Mouse (Mus musculus) lung, postnatal 0 days (tissue): ENCODE data around the gene Prss30. TPM values are rescaled to one million over a fixed set of nuclear protein-coding genes. Genes with fewer than 3 reads are reported as not detected.
A peak's percentile ranks its signal among the peaks of the same experiment; 100 is the strongest.

ENCODE experiments used
- ATAC-seq: fragments of 200-750 bp; cut with Nextera tagmentation; 2 replicates; pipeline ENCODE4 v1.8.0; 2017; ENCODE audit warnings: moderate library complexity
- DNase-seq: peaks from one replicate; pipeline ENCODE4 v3.0.0-alpha.2; 2016; ENCODE audit warnings: low spot score
- H3K27ac ChIP-seq: fragments of 300-500 bp; sonication (generic); 2 replicates; pipeline ENCODE4 v1.5.1; 2014; ENCODE audit warnings: antibody characterized with exemption, mild to moderate bottlenecking, low read length, mixed read lengths
- H3K27me3 ChIP-seq: fragments of 300-500 bp; sonication (generic); replicated peaks from 2 replicates; pipeline ENCODE4 v1.6.1; 2014; ENCODE audit warnings: low read length, mixed read lengths; ENCODE audit not compliant: insufficient read depth
- H3K36me3 ChIP-seq: fragments of 300-500 bp; sonication (generic); 2 replicates; pipeline ENCODE4 v1.6.1; 2014; ENCODE audit warnings: low read length, mixed read lengths; ENCODE audit not compliant: insufficient read depth
- H3K4me1 ChIP-seq: fragments of 300-500 bp; sonication (generic); 2 replicates; pipeline ENCODE4 v1.6.1; 2014; ENCODE audit warnings: antibody characterized with exemption, low read depth, low read length, mixed read lengths; ENCODE audit not compliant: insufficient read depth
- H3K4me2 ChIP-seq: fragments of 300-500 bp; sonication (generic); replicated peaks from 2 replicates; pipeline ENCODE4 v1.6.1; 2014; ENCODE audit warnings: low read depth, mild to moderate bottlenecking, low read length, moderate library complexity, mixed read lengths
- H3K4me3 ChIP-seq: fragments of 300-500 bp; sonication (generic); 2 replicates; pipeline ENCODE4 v1.5.1; 2014; ENCODE audit warnings: low read depth, low read length
- H3K9ac ChIP-seq: fragments of 300-500 bp; sonication (generic); replicated peaks from 2 replicates; pipeline ENCODE4 v1.6.1; 2014; ENCODE audit warnings: low read depth, mild to moderate bottlenecking
- H3K9me3 ChIP-seq: fragments of 300-500 bp; sonication (generic); 2 replicates; pipeline ENCODE4 v1.6.1; 2016; ENCODE audit warnings: low read length, mixed read lengths
- CTCF ChIP-seq: IDR thresholded peaks from 2 replicates; pipeline ENCODE4 v1.5.1; 2016; ENCODE audit warnings: antibody characterized with exemption, mild to moderate bottlenecking
- EP300 ChIP-seq: IDR thresholded peaks from 2 replicates; pipeline ENCODE4 v1.6.1; 2016; ENCODE audit warnings: antibody characterized with exemption, mild to moderate bottlenecking, control low read depth
- WGBS: fragments of 180-500 bp; shearing (Covaris S2); extraction: QIAGEN DNeasy Blood & Tissue Kit; methylation state at CpG from one replicate; pipeline ENCODE4 v1.1.7; 2014; 5-methylcytosine and 5-hydroxymethylcytosine counted together
- polyA plus RNA-seq: library from polyadenylated mRNA; unstranded; fragments of >200 nt; fragmentation: Nextera tagmentation; extraction: Ambion mirVana; gene quantifications from 2 replicates; pipeline ENCODE4 v1.2.1, GENCODE M21; 2015

Gene Prss30
- polyA plus RNA-seq, 1 experiment from 2014 or later = 0.47 TPM

GRCm38 (mm10) chr17:24012921-24013320 is 32.6 kb upstream of the Prss30 start:
- no peaks in the 10 kb centered on the region for H3K9me3 ChIP-seq
- TF ChIP-seq EP300 = no peak
- no peak for TF ChIP-seq CTCF
- H3K4me2 ChIP-seq = no peak overlapping the region
- no peak for ATAC-seq
- WGBS = 77% methylated on average over 2 of the region's 2 CpGs
- H3K36me3 ChIP-seq = no peaks in the 10 kb centered on the region
- H3K9ac ChIP-seq = no peak overlapping the region
- no peak overlapping the region for H3K27ac ChIP-seq
- H3K4me1 ChIP-seq = no peaks in the 10 kb centered on the region
- no peaks in the 10 kb centered on the region for H3K27me3 ChIP-seq
- DNase-seq = no peak
- no peak overlapping the region for H3K4me3 ChIP-seq

DNA sequence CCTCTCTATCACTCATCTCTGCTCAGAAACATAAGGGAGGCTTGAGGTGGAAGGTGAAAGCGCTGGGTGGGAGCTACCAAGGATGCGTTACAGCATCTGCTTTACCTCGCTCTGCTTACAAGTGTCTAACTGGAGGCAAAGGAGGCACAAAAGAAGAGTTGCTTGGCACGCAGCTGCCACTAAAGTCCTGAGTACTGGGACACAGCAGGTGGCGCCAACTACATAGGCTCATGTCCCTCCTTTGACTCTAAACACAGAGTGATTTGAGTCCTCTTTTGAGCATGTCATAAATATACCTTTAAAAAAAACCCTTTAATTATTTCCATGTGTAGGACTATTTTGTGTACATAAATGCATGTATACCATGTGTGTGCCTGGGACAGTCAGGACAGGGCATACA is 29.3 kb upstream of the Prss30 start:
- no peak for DNase-seq
- Histone ChIP-seq H3K4me3 (no peak overlapping the region), H3K27me3 (no peaks in the 10 kb centered on the region), H3K36me3 (no peaks in the 10 kb centered on the region), H3K4me1 (no peaks in the 10 kb centered on the region), H3K9me3 (no peaks in the 10 kb centered on the region), H3K9ac (no peak overlapping the region), H3K4me2 (no peak overlapping the region), H3K27ac (no peak overlapping the region)
- no peak for ATAC-seq
- TF ChIP-seq CTCF = peak; percentile 55
- no peak for TF ChIP-seq EP300
- WGBS = 52% methylated on average over 5 of the region's 5 CpGs

- no peak overlapping the region for H3K27ac ChIP-seq
- ATAC-seq (no peak), DNase-seq (no peak)
- H3K4me3 ChIP-seq = no peak overlapping the region
- H3K9ac ChIP-seq = no peak overlapping the region
- 67% methylated on average over 4 of the region's 4 CpGs for WGBS
- H3K4me1 ChIP-seq = no peaks in the 10 kb centered on the region
- no peak overlapping the region for H3K4me2 ChIP-seq
- no peaks in the 10 kb centered on the region for H3K9me3 ChIP-seq
- TF ChIP-seq EP300 (no peak), CTCF (no peak)
- H3K27me3 ChIP-seq = no peaks in the 10 kb centered on the region
- H3K36me3 ChIP-seq = no peaks in the 10 kb centered on the region
Measured at GRCm38 (mm10) chr17:24008105-24008504, 27.7 kb upstream of the Prss30 start.

GRCm38 (mm10) chr17:24007391-24007790 is 27.0 kb upstream of the Prss30 start:
- WGBS = 58% methylated on average over 1 of the region's 1 CpGs
- Histone ChIP-seq H3K4me2 (no peak overlapping the region), H3K27ac (no peak overlapping the region), H3K4me3 (no peak overlapping the region), H3K27me3 (no peaks in the 10 kb centered on the region), H3K9ac (no peak overlapping the region), H3K4me1 (no peaks in the 10 kb centered on the region), H3K9me3 (no peaks in the 10 kb centered on the region), H3K36me3 (no peaks in the 10 kb centered on the region)
- TF ChIP-seq EP300 (no peak), CTCF (no peak; the same call in 1 of the 2 replicates)
- DNase-seq (peak; percentile 52), ATAC-seq (peak; percentile 69)

DNA sequence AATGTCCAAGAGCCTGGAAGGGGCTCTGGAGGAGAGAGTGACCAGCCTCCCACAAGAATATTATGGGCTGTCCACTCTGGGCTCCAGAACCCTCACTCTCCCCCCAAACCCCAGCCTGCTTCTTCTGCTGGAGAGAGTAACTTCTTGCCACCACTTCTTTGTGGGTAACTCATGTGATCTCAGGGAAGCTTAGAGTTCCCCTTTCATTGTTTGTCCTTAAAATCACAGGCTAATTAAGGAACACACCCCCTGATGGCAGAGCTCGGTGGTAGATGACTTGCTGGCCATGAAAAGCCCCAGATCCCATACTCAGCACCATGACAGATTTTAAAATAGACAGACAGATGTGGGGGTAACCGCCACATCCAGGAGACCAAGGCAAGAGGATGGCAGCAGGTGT is 26.6 kb upstream of the Prss30 start:
- no peak for TF ChIP-seq CTCF
- no peak for TF ChIP-seq EP300
- ATAC-seq (no peak), DNase-seq (no peak)
- H3K27me3 ChIP-seq = no peaks in the 10 kb centered on the region
- no peaks in the 10 kb centered on the region for H3K36me3 ChIP-seq
- H3K27ac ChIP-seq = no peak overlapping the region
- H3K9ac ChIP-seq = no peak overlapping the region
- no peaks in the 10 kb centered on the region for H3K4me1 ChIP-seq
- H3K9me3 ChIP-seq = no peaks in the 10 kb centered on the region
- H3K4me3 ChIP-seq = no peak overlapping the region
- WGBS = 40% methylated on average over 2 of the region's 2 CpGs
- no peak overlapping the region for H3K4me2 ChIP-seq

GRCm38 (mm10) chr17:24005049-24005448 is 24.7 kb upstream of the Prss30 start:
- no peaks in the 10 kb centered on the region for H3K9me3 ChIP-seq
- H3K4me2 ChIP-seq = no peak overlapping the region
- no peak for TF ChIP-seq EP300
- no peak for TF ChIP-seq CTCF
- no peaks in the 10 kb centered on the region for H3K36me3 ChIP-seq
- ATAC-seq (no peak), DNase-seq (no peak)
- H3K9ac ChIP-seq = no peak overlapping the region
- no peaks in the 10 kb centered on the region for H3K4me1 ChIP-seq
- no peak overlapping the region for H3K27ac ChIP-seq
- 95% methylated on average over 3 of the region's 3 CpGs for WGBS
- no peaks in the 10 kb centered on the region for H3K27me3 ChIP-seq
- no peak overlapping the region for H3K4me3 ChIP-seq

GRCm38 (mm10) chr17:24004071-24004665 is 23.8 kb upstream of the Prss30 start:
- TF ChIP-seq CTCF (no peak), EP300 (no peak)
- Histone ChIP-seq H3K4me1 (no peaks in the 10 kb centered on the region), H3K27ac (no peak overlapping the region), H3K9ac (no peak overlapping the region), H3K4me3 (no peak overlapping the region), H3K36me3 (no peaks in the 10 kb centered on the region), H3K27me3 (no peaks in the 10 kb centered on the region), H3K9me3 (no peaks in the 10 kb centered on the region), H3K4me2 (no peak overlapping the region)
- ATAC-seq = no peak
- no peak for DNase-seq
- WGBS = 89% methylated on average over 14 of the region's 14 CpGs
